Mouse (Mus musculus) liver, embryonic 16.5 days (tissue): Measurements from ENCODE around the gene Med31. TPM values are rescaled to one million over a fixed set of nuclear protein-coding genes. Genes with fewer than 3 reads are reported as not detected.

Source experiments
- polyA plus RNA-seq: library from polyadenylated mRNA; unstranded; fragments of >200 nt; fragmentation: Nextera tagmentation; extraction: Ambion mirVana; gene quantifications from 2 replicates; pipeline ENCODE4 v1.2.1, GENCODE M21; 2015

Med31 gene
- polyA plus RNA-seq, 1 experiment from 2014 or later, result 11.1 TPM

Other genes starting within 250 kb of the Med31 start
- gene Aipl1, start 178.1 kb downstream of the Med31 start, polyA plus RNA-seq, result 0.09 and 0.12 TPM in 2 replicates
- 16.2 and 16.5 TPM in 2 replicates for gene Pimreg, start 173.6 kb downstream of the Med31 start, polyA plus RNA-seq
- 0.01 TPM in 1 of 2 replicates, not detected in the other for gene Pitpnm3, start 79.8 kb downstream of the Med31 start, polyA plus RNA-seq
- gene Gm43951, start 8.8 kb downstream of the Med31 start, polyA plus RNA-seq, result not detected in 2 replicates
- 2.2 and 2.6 TPM in 2 replicates for gene 4933427D14Rik, start 8.1 kb downstream of the Med31 start, polyA plus RNA-seq
- 66.4 and 68.5 TPM in 2 replicates for gene Txndc17, start 8.0 kb downstream of the Med31 start, polyA plus RNA-seq
- not detected in 2 replicates for gene Slc13a5, start 51.6 kb upstream of the Med31 start, polyA plus RNA-seq
- gene Xaf1, start 86.0 kb upstream of the Med31 start, polyA plus RNA-seq, result 2.7 and 3.4 TPM in 2 replicates
- gene Fbxo39, start 98.9 kb upstream of the Med31 start, polyA plus RNA-seq, result not detected in 2 replicates
- gene Tekt1, start 146.8 kb upstream of the Med31 start, polyA plus RNA-seq, result not detected in 2 replicates
- gene Smtnl2, start 196.1 kb upstream of the Med31 start, polyA plus RNA-seq, result 3.1 and 4.9 TPM in 2 replicates
- 0.25 and 0.94 TPM in 2 replicates for gene Ggt6, start 219.9 kb upstream of the Med31 start, polyA plus RNA-seq
- gene Mybbp1a, start 225.8 kb upstream of the Med31 start, polyA plus RNA-seq, result 62.3 and 68.2 TPM in 2 replicates